Mouse (Mus musculus) urinary bladder, adult 2 months (tissue): ENCODE data around the gene Ubap1l. TPM values are rescaled to one million over a fixed set of nuclear protein-coding genes. Genes with fewer than 3 reads are reported as not detected.
A peak's percentile ranks its signal among the peaks of the same experiment; 100 is the strongest.
"Not testable (repeated sequence)": the region's sequence is repeated elsewhere in the genome, so short reads cannot be mapped to it uniquely, and the experiment has no call there.

Source experiments
- DNase-seq: peaks from one replicate; pipeline ENCODE4 v3.0.0; 2022; ENCODE audit warnings: low spot score
- polyA plus RNA-seq: library from polyadenylated mRNA; depleted of rRNA; stranded (reverse); fragments of >200 nt; gene quantifications from 2 replicates; pipeline ENCODE4 v1.2.3, GENCODE M21; 2012; rRNA removed

The Ubap1l gene
- 0.55 and 0.87 TPM in 2 replicates for polyA plus RNA-seq

DNA sequence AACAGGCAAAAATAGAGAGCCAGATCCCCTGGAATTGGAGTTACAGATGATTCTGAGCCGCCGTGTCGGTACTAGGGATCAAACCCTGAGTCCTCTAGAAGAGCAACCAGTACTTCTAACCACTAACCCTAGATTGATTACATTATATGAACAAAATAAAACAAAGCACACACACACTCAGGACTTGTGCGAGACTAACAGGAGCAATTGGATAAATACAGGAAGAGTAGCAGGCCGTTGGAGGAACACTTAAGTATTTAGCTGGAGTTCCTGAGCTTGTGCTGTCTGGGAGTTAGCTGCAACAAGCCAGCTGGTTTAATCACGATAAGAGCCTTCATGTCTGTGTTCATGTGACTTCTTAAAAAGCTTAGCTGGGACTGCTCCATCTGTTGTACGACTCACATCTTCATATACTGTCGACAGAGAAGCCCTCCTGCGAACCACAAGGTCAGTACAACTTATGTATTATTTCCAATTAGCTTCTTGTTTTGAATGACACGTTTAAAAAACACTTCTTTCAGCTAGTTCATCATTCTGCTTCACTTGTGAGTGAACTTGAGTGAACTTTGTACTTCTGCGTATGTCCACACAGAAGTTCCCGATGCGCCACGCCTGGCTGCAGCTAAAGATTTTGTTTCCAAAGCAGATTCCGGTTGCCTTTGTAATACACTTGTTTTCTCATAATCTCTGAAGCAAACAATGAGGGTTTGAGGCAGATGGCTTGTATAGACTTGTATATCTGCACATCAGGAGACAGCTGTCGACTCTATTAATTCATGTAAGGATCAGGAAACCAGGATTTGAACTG, at the start of gene Ubap1l:
TSS of gene Ubap1l (plus strand) at position 401 of the 808 bp plus-strand sequence.
- no peak for DNase-seq

DNA sequence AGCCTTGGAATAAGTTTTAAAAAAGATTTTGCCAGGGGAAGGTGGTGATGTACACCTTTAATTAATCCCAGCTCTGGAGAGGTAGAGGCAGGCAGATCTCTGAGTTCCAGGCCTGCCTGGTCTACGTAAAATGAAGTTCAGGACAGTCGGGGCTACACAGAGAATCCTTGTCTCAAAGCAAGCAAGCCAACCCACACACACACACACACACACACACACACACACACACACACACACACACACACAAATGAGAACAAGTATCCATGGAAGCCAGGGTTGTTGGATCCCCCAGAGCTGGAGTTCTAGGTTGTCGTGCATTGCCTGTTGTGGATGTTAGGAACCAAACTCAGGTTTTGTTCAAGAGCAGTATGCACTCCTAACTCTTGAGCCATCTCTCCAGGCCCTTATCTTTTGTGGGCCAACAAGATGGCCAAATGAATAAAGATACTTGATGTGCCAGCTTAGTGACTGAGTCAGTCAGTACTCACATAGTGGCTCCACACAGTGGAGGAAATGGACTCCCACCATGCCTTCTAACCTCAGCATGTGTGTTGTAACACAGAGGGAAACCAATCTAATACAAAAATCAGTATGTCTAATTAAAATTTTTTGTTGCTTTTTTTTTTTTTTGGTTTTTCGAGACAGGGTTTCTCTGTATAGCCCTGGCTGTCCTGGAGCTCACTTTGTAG, 48.0 kb upstream of the Ubap1l start:
- DNase-seq, result no peak

DNA sequence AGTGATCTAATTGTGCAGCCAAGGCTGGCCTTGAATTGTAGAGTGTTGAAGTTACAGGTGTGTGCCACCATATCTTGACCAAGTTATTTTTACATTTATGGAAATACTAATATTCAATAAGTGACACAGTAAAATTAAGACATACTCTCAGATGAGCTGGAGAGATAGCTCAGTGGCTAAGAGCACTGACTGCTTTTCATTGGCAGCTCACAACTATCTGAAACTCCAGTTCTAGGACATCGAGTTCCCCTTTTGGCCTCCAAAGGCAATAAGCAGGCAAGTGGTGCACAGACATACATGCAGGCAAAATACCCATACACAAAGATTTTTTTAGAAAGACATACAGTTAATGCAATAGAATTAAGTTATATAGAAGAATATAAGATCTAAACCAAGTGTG, 47.0 kb upstream of the Ubap1l start:
- no peak for DNase-seq

DNA sequence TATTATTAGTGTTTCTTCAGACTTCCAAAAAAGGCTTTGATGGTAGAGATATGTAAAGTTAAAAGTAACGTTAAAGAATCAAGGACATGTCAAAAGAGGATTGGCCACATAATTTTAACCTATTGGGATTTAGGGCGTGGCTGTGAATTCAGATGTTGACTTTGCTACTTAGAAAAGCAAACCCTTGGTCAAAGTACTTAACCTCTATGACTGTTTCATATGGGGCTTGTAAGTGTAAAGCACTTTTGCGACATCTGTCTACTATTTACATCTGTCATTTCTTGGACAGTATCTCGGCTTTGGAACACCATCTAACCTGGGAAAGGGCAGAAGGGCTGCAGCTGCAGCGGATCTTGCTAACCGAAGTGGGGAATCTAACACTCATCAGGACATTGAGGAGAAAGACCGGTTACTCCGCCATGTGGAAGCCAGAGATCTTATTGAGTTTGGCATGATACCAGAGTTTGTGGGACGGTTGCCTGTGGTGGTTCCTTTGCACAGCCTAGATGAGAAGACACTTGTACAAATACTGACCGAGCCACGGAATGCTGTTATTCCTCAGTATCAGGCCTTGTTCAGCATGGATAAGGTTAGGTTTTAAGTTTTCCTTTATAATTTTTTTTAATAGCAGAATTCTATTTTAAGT, 38.5 kb upstream of the Ubap1l start:
- no peak for DNase-seq

DNA sequence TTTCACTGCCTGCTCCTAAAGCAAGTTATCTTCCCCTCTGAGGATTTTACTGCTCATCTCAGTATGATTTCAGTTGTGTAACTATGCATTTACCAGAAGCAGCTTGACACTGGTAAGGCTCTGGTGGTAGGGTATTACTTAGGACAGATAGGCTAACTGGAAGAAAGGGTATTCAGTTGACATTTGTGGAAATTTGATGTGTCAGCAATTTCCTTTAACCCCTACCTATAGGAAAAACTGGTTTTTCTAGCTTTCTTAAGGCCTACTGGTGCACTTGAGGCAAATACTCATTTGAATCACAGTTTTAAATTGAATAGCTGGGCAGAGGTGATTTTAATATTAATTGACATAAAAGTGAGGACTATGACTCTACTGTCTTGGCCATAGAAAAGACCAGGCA, 34.9 kb upstream of the Ubap1l start:
- no peak for DNase-seq

DNA sequence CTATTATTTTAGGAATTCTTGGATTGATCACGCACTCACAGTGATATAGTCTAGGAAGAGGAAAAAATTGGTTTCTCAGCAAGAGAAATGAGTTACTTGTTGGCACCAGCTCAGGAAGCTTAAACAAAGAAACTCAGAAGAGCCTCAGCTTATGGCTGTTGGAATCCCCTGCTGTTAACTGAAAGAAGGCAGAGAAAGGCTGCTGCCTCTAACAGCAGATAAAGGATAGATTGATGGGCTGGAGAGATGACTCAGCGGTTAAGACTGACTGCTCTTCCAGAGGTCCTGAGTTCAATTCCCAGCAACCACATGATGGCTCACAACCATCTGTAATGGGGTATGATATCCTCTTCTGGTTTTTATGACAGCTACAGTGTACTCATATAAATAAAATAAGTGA, 33.5 kb upstream of the Ubap1l start:
- DNase-seq, result no peak

DNA sequence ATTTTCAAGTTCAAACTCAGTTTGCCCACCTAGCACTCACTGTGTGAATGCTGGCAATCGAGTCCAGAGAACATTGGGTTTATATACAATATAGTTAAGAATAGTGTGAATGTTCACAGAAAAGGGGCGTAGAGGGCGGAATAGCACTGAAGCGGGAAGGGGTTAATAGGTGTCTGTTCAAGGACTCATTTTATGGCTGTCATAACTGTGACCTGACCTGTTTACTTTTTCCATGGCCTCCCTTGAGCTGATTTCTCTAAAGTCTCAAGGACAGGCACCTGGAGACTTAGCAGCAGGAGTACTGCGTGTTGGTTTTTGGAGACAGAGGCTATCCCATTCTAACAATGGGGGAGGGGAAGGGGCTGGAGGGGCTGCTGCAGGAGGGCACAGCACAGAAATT, 26.9 kb upstream of the Ubap1l start:
- no peak for DNase-seq

DNA sequence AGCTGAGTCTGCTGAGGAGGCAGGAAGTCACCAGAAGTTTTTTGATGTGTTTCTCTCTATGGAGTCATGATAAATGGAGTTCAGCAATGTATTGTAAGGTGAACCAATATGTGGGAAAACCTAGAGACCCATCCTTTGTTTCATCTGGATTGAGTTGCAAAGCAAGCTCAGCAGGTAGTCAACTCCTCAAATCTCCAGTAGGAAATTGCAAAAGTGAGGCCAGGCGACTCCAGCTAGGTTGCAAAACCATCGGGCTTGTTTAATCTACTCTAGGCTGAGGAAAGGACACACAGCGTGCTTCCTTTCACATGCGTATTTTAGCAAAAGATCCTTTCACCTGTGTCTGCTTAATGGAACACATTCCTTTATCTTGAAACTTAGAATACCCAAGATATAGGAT, 21.7 kb upstream of the Ubap1l start:
- no peak for DNase-seq

DNA sequence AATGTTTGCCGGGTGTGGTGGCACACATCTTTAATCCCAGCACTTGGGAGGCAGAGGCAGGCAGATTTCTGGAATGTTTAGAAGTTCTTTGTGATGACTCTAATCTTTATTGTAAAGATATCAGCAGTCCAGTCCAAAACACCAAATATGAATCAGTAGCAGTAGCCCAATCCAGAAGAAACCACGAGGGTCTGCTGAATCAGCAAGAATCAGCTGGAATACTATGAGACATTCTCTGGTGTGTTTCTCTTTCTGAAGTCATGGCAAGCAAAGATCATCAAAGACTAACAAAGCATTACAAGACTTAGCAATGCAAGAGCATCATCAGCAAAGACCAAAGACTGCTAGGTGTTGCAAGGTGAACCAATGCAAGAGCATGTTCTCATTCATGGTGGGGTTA, 20.4 kb upstream of the Ubap1l start:
- DNase-seq, result no peak

DNA sequence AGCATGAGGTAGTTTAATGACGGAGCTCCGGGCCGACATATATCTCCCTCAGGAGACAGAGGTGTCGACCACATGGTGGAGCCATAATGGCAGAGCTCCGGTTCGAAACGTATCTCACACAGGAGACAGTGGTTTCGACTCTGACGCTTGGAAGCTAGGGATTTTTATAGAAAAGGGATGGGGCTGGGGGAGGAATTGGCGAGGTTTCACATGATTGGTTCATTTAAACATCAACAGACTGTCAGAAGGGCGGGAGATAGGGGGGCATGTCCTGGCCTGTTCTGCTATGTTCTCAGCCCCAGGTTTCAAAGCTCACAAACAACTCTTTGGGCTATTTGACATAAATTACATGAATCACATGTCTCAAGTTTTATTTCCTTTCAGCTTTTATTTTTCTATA, 15.4 kb upstream of the Ubap1l start:
- DNase-seq, result not testable (repeated sequence)

DNA sequence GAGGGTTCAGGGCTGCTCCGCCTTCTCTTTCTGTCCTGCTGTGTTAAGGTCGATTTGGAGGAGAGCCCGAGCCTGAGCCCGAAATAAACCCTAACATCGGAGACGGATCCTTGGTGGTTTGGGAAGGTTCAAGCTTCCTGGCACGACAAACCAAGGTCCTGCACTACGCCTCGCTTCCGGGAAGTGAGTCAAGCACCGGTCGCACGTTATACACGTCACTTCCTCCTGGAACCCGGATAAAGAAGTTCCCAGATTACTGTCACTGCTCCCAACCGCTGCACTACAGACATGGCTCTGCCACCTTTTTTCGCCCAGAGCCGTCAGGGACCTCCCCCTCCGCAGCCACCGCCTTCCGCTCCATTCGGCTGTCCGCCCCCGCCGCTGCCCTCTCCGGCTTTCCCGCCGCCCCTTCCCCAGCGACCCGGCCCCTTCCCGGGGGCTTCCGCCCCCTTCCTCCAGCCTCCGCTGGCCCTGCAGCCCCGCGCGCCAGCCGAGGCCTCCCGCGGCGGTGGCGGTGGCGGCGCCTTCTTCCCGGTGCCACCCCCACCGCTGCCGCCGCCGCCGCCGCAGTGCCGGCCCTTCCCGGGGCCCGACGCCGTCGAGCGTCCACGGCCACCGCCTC, 14.9 kb upstream of the Ubap1l start, which contains the start of gene Pdcd7:
TSS of gene Pdcd7 (plus strand) at position 251 of the 622 bp plus-strand sequence.
- peak; percentile 78 for DNase-seq

DNA sequence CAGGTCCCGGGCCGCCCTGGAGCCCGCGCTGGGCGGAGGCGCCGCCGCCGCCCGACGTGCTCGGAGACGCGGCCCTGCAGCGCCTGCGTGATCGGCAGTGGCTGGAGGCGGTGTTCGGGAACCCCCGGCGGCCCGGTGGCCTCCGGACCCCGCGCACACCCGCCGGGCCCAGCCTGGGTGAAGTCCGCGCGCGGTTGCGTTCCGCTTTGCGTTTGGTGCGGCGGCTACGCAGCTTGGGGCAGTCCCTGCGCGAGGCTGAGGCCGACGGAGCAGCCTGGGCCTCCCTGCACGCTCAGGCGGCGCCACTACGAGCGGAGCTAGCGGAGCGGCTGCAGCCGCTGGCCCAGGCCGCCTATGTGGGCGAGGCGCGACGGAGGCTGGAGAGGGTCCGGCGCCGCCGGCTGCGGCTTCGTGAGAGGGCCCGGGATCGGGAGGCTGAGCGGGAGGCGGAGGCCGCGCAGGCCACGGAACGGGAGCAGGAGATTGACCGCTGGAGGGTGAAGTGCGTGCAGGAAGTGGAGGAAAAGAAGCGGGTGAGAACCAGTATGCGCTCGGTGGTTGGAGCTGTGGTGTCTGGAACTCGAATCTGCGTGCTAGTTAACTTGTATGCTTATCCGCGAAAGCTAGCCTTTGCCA, 14.2 kb upstream of the Ubap1l start:
- peak; percentile 58 for DNase-seq

DNA sequence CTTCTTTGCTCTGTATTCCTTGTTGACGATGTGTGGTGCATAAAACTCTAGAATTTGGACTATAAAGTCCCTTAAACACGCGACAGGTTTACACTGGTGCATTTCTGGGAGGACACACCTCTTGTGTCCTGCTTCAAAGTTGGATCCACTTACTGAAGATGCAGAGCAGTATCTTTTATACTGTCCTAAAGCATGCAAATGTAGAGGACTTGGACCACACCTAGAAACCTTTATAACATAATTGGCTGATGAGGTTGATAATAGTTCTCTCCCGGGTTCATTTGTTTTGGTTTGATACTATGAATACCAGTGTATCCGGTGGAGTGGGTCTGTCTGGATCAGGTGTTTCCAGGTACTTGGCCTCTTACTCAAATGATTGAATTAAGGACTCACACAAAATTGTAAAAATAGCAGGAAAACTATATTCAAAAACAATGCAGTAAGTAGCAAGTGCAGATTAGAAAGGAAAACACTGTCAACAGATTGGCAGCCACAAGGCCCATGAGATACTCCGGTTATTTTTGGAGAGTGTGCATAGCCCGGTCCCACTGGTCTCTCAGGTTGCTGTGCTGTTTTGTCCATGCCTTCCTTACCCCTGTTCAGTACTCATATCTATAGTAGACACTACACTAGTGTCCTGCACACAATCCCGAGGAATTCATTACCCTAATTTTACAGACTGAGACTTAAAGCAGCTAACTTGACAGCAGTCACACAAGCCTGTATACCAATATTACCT, 13.6 kb upstream of the Ubap1l start:
- no peak for DNase-seq

DNA sequence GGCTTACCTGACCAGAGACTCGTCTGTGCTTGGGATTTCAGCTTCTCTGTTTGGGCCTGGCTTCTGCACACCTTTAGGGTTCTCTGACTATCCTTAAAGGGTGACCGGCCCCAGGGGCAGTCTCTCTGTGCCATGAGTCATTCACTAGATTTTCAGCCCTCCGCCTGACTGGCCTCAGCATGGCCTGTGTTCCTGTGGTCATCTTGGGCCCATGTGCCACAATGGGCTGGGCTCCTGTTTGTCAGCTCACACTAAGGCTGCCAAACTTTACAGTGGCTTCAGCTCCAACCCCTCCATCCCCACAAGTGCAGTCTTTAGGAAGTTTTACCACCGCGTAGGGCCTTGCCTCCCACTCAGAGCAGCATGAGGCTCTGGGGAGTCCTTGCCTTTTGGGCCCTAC, 7.6 kb upstream of the Ubap1l start:
- no peak for DNase-seq

DNA sequence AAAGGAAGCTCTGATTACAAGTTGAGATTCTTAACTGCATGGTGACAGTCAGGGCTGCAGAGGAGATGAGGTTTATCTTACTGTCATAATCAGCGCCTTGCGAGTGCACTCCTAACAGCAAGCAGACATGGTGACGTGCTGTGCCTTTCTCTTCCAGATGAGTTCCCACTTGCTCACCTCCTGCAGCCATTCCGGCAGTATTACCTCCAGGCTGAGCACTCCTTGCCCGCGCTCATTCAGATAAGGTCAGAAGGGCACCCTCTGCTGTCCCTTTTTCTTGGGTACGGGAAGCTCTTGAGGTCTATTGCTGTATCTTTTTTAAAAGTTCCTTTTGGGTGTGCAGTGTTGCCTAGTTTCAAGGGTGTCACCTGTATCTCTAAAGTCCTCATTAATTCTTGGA, 4.3 kb upstream of the Ubap1l start:
- no peak for DNase-seq

DNA sequence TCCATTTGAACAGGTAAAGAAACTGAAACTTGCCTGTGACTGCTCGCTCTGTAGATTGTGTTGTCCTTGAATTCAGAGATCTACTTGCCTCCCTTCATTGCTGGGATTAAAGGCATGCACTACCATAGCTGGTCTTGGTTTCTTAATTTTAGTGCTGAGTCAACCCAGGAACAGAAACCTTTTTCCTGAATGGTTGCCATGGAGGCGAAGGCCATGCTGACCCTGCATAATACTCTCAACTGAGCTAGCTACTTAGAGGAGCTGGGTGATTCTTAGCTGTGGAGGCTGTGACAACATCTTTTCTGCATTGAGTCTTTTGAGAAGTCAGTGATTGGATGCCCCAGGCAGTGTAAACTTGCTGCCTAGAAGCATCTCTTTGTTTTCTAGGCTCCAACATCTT, 3.9 kb upstream of the Ubap1l start:
- no peak for DNase-seq

DNA sequence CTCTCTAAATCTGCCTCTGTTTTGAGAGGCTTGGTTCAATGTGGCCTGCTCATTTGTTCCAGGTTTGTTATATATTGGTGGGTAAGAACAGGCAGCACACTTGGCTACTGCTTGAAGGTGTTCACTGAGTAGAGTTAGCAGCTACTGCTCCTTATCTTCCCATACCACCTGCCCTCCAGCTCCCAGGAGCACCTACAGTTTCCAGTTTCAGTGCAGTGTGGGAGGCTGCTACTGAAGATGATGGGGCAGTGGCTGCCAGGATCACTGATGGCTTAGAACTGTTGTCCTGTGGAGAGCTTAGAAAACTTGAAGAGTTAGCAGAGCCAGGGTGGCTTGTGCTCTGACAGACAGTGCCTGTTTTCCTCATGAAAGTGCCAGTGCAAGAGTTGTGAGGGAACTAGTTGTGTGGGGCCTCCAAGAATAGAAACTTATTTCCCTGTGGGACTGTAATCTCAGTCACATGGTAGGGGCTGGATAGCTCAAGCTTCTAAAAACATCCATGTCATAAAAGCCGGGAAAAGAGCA, 1.8 kb upstream of the Ubap1l start:
- no peak for DNase-seq

DNA sequence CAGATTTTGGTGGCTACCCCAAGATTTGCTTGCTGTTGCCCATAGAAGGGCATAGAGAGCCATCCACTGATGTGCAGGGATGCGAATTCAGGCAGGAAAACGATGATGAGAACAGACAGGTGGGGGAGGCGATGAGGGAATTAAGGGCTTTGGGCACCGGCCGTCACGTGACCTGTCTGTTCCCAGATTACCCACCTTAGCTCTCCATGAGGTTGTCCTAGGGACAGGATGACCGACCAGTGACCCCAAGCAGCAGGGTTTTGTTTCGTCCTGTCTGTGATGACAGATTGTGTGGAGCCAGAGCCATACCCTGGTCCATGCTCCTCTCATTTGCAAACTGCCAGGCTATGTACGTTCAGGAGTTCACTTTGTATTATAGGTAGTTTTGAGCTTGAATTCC, 2.8 kb downstream of the Ubap1l start:
- no peak for DNase-seq

DNA sequence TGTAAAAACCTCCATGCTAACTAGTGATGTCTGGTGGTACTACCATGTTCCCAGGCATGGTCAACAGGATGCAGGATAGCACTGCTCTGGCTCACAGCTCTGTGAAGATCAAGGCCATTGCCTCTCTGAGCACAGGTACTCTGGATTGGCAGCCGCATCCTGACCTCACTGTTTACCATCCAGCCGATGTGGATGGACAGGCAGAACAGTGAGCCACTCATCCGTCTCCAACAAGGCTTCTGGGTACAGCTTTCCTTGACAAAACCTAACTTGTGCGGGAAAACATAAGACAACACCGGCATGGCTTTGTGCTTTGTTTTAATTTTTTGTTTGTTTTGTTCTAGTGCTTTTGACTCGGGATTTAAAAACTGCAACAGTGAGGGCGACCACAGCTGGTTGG, 4.9 kb downstream of the Ubap1l start:
- DNase-seq, result no peak

DNA sequence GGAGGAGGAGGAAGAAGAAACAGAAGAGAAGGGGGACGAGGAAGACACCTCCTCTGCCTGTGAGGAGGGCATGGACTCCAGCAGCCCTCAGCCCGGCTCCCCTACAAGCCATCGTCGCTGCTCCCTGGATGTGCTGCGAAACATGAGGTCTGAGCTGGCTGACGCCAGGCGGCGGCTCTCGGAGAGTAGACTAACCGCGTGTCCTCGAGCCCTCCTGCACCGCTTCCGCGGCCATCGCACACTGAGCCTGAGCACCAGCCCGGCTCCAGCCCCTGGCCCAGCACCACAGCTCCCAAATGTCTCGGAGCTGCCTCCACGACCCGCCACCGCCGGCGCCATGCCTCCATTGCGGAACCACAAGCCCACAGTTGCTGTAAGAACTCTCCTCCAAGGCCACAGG, 10.9 kb downstream of the Ubap1l start:
- DNase-seq, result no peak

DNA sequence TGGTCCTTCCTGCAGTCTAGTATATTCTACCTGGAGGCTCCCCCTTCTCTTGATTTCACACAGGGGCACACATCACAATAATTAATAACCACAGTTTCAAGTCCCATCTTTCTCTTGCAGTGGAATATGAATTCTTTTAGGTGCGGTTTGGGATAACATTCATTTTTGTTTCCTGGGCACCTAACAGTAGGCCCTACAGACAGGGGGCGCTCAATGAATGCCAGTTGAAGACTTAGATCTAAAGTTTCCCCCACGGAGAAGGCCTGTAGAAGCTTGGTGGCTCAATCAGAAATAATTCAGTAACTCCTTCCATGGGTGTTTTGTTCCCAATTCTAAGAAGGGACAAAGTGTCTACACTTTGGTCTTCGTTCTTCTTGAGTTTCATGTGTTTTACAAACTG, 11.6 kb downstream of the Ubap1l start:
- DNase-seq, result no peak
